Mouse (Mus musculus) CD4-positive helper T cell, adult 2 months (primary cell): Measurements from ENCODE around the gene Npas2.

Experiments used
- DNase-seq: peaks from one replicate; pipeline ENCODE4 v3.0.0-alpha.2; 2012; ENCODE audit warnings: low read depth, missing footprints, low spot score

The Npas2 gene

GRCm38 (mm10) chr1:39281888-39282287 is 88.4 kb downstream of the Npas2 start:
- peak; percentile 13 for DNase-seq

- no peak for DNase-seq
Observed at GRCm38 (mm10) chr1:39283323-39283722, 89.8 kb downstream of the Npas2 start.

DNA sequence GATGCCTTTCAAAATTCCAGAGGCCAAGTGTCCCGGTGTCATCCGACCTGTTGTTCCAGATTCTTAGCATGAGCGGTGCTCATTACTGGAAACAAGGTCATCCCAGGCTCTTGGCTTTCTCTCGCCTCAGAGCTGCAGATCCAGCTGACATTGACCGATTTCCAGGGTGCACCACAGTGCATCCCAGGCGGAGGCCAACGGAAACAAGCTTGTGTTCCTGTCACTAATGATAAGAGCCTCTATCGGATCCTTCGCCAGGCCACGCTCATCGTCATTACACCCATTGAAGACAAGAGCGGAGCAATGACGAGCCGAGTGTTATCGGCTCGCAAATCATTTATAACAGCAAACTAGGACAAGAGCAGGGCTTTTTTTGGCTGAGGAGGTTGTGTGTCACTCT is 91.3 kb downstream of the Npas2 start:
- DNase-seq: no peak

DNA sequence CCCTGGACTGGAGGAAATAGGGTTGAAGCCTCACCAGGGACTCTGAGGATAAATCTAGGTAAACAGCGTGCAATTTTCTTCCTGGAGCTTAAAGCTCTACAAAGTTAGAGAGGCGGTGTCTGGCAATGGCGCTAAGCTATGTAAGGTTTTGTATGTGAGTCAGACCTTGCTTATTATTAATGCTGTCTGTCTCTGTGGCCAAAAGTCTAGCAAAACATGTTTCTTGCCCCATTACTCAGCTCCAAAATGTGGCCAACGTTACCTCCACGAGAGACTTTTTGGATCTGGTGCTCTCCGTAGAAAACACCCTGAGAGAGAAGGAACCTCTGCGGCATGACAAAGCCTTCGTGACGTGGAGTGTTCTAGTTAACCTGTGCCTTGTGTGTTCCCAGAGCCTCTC is 93.5 kb downstream of the Npas2 start:
- DNase-seq: no peak

DNA sequence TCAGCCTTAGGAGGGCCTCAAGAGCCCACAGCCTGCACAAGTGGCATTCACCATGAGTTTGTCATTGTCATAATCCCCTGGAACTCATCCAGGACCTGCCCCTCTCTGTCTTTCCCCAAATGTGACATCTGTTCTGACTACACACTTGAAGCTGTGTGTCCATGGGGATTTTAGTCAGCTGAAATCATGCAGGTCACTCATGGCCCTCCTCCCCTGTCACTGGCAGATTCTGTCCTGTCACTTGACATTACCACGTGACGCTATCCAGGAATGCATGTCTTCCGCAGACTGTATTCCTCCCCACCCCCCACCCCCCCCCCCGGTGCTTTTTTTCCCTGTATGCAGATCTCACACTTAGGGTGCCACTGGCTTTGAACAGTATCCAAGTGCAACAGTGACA is 94.3 kb downstream of the Npas2 start:
- DNase-seq: no peak

GRCm38 (mm10) chr1:39288425-39288824 is 94.9 kb downstream of the Npas2 start:
- DNase-seq: no peak

GRCm38 (mm10) chr1:39292001-39292400 is 98.5 kb downstream of the Npas2 start:
- no peak for DNase-seq

DNA sequence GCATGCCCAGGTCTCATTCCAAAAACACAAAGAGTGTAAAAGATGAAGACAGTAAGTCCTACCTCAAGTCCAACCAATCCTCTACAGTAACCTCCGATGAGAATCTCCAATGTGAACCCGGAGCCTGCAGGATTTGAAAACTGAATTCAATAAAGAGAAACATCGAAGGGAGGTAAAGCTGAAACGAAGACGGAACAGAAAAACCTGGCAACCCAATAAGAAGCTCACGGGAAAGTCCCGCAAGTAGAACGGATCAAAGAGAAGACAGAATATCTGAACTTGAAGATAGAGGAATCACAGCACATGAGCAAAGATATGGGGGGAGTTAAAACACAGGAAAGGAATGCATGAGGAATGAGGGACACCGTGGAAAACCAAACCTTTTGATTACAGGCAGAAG is 104.8 kb downstream of the Npas2 start:
- DNase-seq: no peak

- no peak for DNase-seq
Observed at GRCm38 (mm10) chr1:39300243-39300642, 106.7 kb downstream of the Npas2 start.

DNA sequence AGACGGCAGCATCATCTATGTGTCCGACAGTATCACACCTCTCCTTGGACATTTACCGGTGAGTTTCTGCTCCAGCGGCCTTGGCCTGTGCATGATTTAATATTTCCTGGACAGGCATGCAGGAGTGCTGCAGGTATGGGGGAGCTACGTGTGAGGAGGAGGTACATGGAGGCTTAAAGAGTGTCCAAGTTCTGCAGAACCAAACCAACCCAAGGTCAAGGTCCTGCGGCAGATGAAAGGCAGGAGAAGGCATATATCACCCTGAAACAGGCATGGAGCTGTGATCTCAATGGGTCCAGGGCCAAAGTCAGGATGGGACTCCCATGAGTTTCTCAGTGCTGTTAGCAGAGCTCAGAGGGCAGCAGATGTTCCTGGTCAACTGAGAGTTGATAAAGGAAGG is 107.1 kb downstream of the Npas2 start:
- DNase-seq: no peak

- no peak for DNase-seq
Observed at GRCm38 (mm10) chr1:39302246-39302645, 108.7 kb downstream of the Npas2 start.

DNA sequence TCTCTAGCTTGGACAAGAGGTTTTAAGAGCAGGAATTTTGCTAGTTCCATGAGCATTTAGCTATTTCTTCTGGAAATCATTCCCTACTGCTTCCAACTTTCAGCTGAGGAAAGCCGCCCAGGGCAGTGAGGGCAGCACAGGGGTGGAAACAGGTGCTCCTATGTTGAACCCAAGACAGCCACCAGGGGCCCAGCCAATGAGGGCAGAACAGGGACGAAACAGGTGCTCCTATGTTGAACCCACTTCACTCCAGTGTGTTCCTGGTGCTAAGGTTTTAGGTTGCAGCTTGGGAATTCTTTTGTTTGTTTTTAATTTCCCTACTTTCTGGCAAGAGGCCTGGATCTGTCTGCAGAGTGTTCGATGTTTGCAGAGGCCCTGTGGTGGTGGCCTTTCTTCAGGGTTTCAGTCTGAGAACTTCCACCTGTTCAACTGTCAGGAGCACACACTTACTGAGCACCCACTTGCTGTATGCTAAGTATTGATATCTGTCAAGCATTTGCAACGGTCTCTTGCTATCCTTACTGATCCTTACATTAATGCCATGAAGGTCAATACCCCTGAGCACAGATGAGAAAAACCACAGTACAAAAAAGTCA is 109.6 kb downstream of the Npas2 start:
- DNase-seq: no peak

- no peak for DNase-seq
Observed at GRCm38 (mm10) chr1:39307291-39307690, 113.8 kb downstream of the Npas2 start.

DNA sequence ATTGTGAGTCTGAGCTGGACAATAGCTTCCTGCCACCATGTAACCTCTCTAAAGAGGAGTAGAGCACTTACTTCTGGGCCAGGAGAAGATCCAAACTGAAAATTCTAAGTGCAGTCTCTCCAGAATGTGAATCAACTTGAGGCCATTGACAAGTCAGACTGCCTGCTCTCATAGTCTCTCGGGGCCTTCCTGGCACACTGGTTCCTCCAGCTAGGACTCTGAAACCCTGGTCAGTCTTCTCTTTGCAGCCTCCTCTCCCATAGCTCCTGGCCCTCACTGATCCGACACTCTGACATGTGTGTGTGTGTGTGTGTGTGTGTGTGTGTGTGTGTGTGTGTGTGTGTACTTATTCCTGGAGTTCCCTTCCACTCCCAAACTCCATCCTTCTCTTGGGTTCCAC is 114.4 kb downstream of the Npas2 start:
- no peak for DNase-seq

DNA sequence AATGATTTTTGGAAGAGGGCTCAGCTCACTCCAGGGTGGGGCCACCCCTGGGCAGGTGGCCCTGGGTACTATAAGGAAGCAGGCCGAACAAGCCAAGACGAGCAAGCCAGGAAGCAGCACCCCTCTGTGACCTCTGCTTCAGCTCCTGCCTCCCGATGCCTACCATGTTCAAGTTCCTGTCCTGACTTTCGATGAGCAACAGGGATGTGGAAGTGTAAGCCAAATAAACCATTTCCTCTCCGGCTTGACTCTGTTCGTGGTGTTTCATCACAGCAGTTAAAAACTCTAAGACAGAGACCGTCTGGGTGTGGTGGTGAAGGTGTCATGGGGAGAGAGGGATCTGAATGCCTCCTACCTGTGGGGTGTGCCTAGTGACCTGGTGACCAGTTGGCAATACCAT is 116.0 kb downstream of the Npas2 start:
- no peak for DNase-seq

GRCm38 (mm10) chr1:39312345-39312967 is 118.9 kb downstream of the Npas2 start:
- no peak for DNase-seq

DNA sequence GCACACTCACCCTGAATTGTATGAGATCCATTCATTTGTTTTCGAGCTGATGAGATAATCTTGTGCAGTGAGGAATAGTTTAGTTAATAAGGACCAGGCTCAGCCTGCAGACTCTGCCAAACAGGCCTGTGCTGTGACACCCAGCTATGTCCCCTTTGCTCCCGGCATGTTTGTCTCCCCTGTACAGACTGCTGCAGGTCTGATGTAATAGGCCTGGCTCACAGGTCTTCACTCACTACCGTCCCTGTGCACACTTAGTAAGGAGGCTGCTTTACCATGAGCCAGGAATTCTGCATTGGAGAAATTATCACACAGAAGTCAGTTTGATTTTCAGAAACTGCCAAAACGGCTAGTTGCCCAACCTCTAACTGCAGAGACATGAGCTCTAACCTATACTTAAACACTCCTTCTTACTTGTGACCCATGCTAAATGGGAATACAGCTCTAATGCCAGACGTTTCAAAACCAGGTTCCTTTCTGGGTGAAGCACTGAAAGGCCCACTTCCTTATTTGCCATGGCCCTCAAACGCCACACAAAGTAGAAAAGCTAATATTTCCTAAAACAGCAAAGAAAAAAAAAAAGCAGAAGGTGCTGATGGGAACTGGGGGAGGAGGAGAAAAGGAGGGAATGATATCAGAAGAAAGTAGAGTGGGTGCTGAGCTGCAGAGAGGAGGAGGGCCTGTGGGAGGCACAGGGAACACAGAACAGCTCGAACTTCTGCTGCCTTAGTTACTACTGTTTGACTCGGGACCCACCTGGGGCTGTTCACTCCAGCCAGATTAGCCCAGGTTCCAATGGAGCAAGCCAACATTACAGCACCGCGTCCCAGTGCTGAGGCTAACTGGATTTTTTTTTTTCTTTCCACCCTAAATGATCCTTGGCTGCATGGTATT is 120.1 kb downstream of the Npas2 start:
- DNase-seq: no peak

GRCm38 (mm10) chr1:39317935-39318334 is 124.4 kb downstream of the Npas2 start:
- DNase-seq: no peak

- no peak for DNase-seq
Observed at GRCm38 (mm10) chr1:39318870-39319269, 125.3 kb downstream of the Npas2 start.

DNA sequence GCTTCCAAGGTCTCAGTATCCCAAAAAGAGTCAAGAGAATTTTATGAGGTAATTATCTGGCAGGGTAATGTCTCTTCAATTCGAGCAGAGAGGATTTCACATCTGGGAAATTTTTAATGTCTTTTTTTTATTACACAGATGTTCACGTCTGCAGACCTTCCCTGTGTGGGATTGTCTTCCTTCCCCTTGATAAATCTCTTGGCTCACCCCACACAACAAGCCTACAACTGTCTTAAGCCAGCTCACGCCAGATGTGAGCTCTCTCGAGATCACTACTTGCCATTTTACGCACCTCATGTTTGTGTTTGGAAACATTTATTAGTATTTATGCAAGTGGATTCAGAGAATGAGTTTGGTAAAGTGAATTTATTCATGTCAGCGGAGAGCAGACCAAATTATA is 128.4 kb downstream of the Npas2 start:
- no peak for DNase-seq

DNA sequence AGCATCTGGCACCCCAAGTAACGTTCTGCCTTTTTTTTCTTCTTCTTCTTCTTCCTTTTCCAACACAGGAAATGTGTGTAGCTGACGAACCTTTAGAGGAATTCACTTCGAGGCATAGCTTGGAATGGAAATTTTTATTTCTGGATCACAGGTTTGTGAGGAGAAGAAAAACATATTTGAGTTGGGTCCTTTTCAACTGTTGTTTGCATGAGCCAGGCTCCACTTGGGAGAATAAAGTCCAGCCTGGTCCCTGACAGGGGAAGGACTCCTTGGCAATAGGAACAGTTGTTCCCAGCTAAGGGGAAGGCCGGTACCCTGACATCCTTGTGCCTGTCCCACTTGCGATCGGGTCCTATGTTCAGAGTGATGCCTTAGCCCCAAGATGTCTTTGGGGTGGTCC is 131.7 kb downstream of the Npas2 start:
- no peak for DNase-seq

DNA sequence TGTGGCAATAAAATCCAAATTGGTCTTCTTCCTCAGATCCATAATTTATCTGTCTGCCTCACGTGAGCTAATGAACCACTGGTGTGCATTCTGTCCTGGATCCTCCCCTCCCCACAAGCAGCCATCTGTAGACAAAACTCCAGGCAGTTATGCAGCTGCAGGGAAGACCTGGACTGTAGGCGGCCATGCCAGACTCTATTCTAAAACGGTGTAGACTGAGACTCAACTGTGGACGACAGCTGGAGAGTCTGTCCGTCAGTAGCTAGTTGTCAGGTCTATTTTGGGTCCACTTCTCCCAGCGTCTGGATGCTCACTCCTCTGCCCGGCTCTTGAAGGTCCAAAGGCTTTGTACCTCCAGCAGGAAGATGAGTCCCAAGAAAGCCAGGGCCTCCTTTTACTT is 134.0 kb downstream of the Npas2 start:
- no peak for DNase-seq
